Mouse (Mus musculus): Measurements from ENCODE around the gene Mrpl45. TPM values are rescaled to one million over a fixed set of nuclear protein-coding genes. Genes with fewer than 3 reads are reported as not detected.

Gene Mrpl45
- polyA plus RNA-seq, 1 experiment = 103 TPM

DNA sequence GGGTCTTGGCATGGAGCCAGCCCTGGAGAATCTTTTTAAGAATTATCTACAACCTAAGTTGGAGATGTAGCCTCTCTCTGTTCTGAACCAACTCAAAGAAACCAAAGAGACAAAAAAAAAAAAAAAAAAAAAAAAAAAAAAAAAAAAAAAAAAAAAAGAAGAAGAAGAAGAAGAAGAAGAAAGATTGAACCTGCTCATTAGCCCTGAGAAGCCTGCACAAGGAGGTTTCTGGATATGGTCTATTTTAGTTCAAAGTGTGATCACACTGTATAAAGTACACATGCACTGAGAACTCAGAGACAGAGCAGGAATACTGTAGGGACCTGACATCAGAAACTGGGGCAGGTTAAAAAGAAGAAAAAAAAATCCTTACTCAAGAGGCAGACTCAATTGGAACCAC is 27.9 kb upstream of the Mrpl45 start:
- H3K4me1 ChIP-seq (ENCODE audit: control insufficient read depth, insufficient read depth, low read length) = peaks cover 7% of the 10 kb centered on the region
- no peak overlapping the region for H3K4me3 ChIP-seq (ENCODE audit: low read depth, low read length)
- H3K27ac ChIP-seq (ENCODE audit: insufficient read depth, low read length) = peak overlapping the region; percentile 96

GRCm38 (mm10) chr11:97289276-97290230 is 26.0 kb upstream of the Mrpl45 start:
- H3K9me3 ChIP-seq (replicated peaks; ENCODE audit: control insufficient read depth, insufficient read depth, low read length, poor library complexity, severe bottlenecking) = no peaks in the 10 kb centered on the region; the same call in 1 of the 2 replicates
- no peaks in the 10 kb centered on the region for H3K27me3 ChIP-seq (ENCODE audit: control insufficient read depth, insufficient read depth, low read length, poor library complexity, severe bottlenecking)
- peaks cover 7% of the 10 kb centered on the region for H3K4me1 ChIP-seq (ENCODE audit: control insufficient read depth, insufficient read depth, low read length)
- no peak overlapping the region for H3K4me3 ChIP-seq (ENCODE audit: low read depth, low read length)
- peak overlapping the region; percentile 74 for H3K27ac ChIP-seq (ENCODE audit: insufficient read depth, low read length)
- H3K9ac ChIP-seq (ENCODE audit: low read depth, poor library complexity, severe bottlenecking) = peak overlapping the region; percentile 36
- no peaks in the 10 kb centered on the region for H3K36me3 ChIP-seq (ENCODE audit: control insufficient read depth, insufficient read depth, low read length, poor library complexity, severe bottlenecking)
- TF ChIP-seq EP300 (IDR thresholded peaks at IDR 0.05; ENCODE audit: insufficient read depth, low read depth, low read length) = 0 out of 2 replicates have a peak, but pooled peaks have one; percentile 73
- TF ChIP-seq POLR2A (IDR thresholded peaks at IDR 0.05; ENCODE audit: insufficient read depth, low read length) = no peak
- no peak for TF ChIP-seq CTCF (IDR thresholded peaks at IDR 0.05; ENCODE audit: low read depth, low read length)

More for the DNA sequence above, 27.9 kb upstream of the Mrpl45 start:
- H3K36me3 ChIP-seq (ENCODE audit: control insufficient read depth, insufficient read depth, low read length, poor library complexity, severe bottlenecking) = no peaks in the 10 kb centered on the region
- H3K9ac ChIP-seq (ENCODE audit: low read depth, poor library complexity, severe bottlenecking) = peak overlapping the region; percentile 60
- H3K27me3 ChIP-seq (ENCODE audit: control insufficient read depth, insufficient read depth, low read length, poor library complexity, severe bottlenecking) = no peaks in the 10 kb centered on the region
- no peaks in the 10 kb centered on the region for H3K9me3 ChIP-seq (replicated peaks; ENCODE audit: control insufficient read depth, insufficient read depth, low read length, poor library complexity, severe bottlenecking)
- TF ChIP-seq POLR2A (IDR thresholded peaks at IDR 0.05; ENCODE audit: insufficient read depth, low read length) = no peak
- no peak for TF ChIP-seq CTCF (IDR thresholded peaks at IDR 0.05; ENCODE audit: low read depth, low read length)
- TF ChIP-seq EP300 (IDR thresholded peaks at IDR 0.05; ENCODE audit: insufficient read depth, low read depth, low read length) = no peak

DNA sequence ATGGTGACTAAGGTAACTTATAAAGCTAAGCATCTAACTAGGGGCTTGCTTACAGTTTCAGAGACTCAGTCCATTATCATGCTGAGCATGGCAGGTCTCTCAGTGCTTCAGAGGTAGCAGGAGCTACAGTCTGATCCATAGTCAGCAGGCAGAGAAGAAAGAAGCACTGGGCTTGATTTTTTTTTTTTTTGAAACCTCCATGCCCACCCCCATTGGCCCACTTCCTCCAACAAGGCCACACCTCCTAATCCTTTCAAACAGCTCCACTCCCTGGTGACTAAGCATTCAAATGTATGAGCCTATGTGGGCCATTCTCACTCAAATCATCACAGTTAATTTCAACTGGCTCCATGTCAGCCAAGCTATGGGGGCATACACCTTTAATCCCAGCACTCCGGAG is 22.8 kb upstream of the Mrpl45 start:
- Histone ChIP-seq H3K36me3 (ENCODE audit: control insufficient read depth, insufficient read depth, low read length, poor library complexity, severe bottlenecking) (no peaks in the 10 kb centered on the region), H3K4me3 (ENCODE audit: low read depth, low read length) (no peak overlapping the region), H3K27me3 (ENCODE audit: control insufficient read depth, insufficient read depth, low read length, poor library complexity, severe bottlenecking) (no peaks in the 10 kb centered on the region), H3K9ac (ENCODE audit: low read depth, poor library complexity, severe bottlenecking) (no peak overlapping the region), H3K27ac (ENCODE audit: insufficient read depth, low read length) (peak overlapping the region; percentile 77), H3K9me3 (replicated peaks; ENCODE audit: control insufficient read depth, insufficient read depth, low read length, poor library complexity, severe bottlenecking) (no peaks in the 10 kb centered on the region; the same call in 1 of the 2 replicates), H3K4me1 (ENCODE audit: control insufficient read depth, insufficient read depth, low read length) (peaks cover 5% of the 10 kb centered on the region)
- TF ChIP-seq CTCF (IDR thresholded peaks at IDR 0.05; ENCODE audit: low read depth, low read length) = no peak
- TF ChIP-seq EP300 (IDR thresholded peaks at IDR 0.05; ENCODE audit: insufficient read depth, low read depth, low read length) = no peak
- TF ChIP-seq POLR2A (IDR thresholded peaks at IDR 0.05; ENCODE audit: insufficient read depth, low read length) = no peak

DNA sequence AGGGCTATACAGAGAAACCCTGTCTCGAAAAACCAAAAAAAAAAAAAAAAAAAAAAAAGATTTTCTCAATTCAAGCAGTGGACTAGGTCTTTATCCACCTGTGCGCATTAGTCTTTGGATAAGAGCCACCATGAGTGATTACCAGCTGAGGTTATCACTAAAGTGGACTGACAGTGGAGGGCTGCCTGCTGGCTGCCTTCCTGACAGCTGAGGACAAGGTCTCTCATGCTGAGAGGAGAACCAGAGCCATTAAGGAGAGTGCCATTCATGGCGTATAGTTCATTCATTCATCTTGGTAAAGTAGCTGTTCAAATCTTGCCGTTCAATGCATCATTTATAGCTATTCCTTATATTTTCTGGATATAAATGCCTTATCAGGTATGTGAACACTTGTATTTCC is 19.0 kb upstream of the Mrpl45 start:
- H3K4me3 ChIP-seq (ENCODE audit: low read depth, low read length) = no peak overlapping the region
- no peaks in the 10 kb centered on the region for H3K4me1 ChIP-seq (ENCODE audit: control insufficient read depth, insufficient read depth, low read length)
- H3K9me3 ChIP-seq (replicated peaks; ENCODE audit: control insufficient read depth, insufficient read depth, low read length, poor library complexity, severe bottlenecking) = no peaks in the 10 kb centered on the region; the same call in 1 of the 2 replicates
- no peaks in the 10 kb centered on the region for H3K36me3 ChIP-seq (ENCODE audit: control insufficient read depth, insufficient read depth, low read length, poor library complexity, severe bottlenecking)
- H3K27me3 ChIP-seq (ENCODE audit: control insufficient read depth, insufficient read depth, low read length, poor library complexity, severe bottlenecking) = no peaks in the 10 kb centered on the region
- no peak overlapping the region for H3K27ac ChIP-seq (ENCODE audit: insufficient read depth, low read length)
- TF ChIP-seq CTCF (IDR thresholded peaks at IDR 0.05; ENCODE audit: low read depth, low read length) (no peak), EP300 (IDR thresholded peaks at IDR 0.05; ENCODE audit: insufficient read depth, low read depth, low read length) (no peak), POLR2A (IDR thresholded peaks at IDR 0.05; ENCODE audit: insufficient read depth, low read length) (no peak)
- H3K9ac ChIP-seq (ENCODE audit: low read depth, poor library complexity, severe bottlenecking) = no peak overlapping the region

DNA sequence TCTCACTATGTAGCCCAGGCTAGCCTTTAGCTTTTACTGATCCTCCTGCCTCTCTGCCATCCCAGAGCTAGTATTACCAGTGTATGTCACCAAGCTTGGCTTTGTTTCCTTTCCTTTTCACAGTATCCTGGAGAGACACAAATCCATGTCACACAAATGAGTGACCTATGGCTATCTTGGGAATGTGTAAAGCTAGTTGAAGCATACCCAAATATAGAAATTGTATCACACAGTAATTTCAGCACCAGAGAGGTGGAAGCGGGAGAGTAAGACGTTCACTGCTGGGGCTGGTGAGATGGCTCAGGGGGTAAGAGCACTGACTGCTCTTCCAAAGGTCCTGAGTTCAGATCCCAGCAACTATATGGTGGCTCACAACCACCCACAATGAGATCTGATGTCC is 15.6 kb upstream of the Mrpl45 start:
- Histone ChIP-seq H3K4me1 (ENCODE audit: control insufficient read depth, insufficient read depth, low read length) (no peaks in the 10 kb centered on the region), H3K9me3 (replicated peaks; ENCODE audit: control insufficient read depth, insufficient read depth, low read length, poor library complexity, severe bottlenecking) (no peaks in the 10 kb centered on the region), H3K36me3 (ENCODE audit: control insufficient read depth, insufficient read depth, low read length, poor library complexity, severe bottlenecking) (no peaks in the 10 kb centered on the region), H3K4me3 (ENCODE audit: low read depth, low read length) (no peak overlapping the region), H3K27me3 (ENCODE audit: control insufficient read depth, insufficient read depth, low read length, poor library complexity, severe bottlenecking) (no peaks in the 10 kb centered on the region), H3K9ac (ENCODE audit: low read depth, poor library complexity, severe bottlenecking) (no peak overlapping the region), H3K27ac (ENCODE audit: insufficient read depth, low read length) (no peak overlapping the region)
- TF ChIP-seq POLR2A (IDR thresholded peaks at IDR 0.05; ENCODE audit: insufficient read depth, low read length) (no peak), CTCF (IDR thresholded peaks at IDR 0.05; ENCODE audit: low read depth, low read length) (no peak), EP300 (IDR thresholded peaks at IDR 0.05; ENCODE audit: insufficient read depth, low read depth, low read length) (no peak)

DNA sequence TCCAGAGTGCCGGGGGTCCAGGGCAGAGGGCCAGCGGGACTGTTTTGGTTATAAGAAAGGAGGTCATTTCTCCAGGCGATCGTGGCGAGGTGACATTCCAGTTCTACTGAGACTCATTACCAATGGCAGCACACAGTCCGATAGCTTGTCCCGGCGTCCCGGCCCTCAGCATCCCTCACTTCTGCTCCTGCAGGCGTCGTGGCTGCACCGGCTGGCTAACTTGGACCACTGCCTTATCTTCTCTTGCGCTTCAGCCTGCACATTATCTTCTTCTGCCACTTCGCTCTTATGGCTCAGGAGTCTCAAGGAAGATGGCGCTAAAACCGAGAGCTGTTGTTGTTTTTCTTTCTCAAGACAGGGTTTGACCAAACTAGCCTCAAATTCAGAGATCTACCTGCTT is 14.1 kb upstream of the Mrpl45 start:
- no peaks in the 10 kb centered on the region for H3K9me3 ChIP-seq (replicated peaks; ENCODE audit: control insufficient read depth, insufficient read depth, low read length, poor library complexity, severe bottlenecking)
- H3K27me3 ChIP-seq (ENCODE audit: control insufficient read depth, insufficient read depth, low read length, poor library complexity, severe bottlenecking) = no peaks in the 10 kb centered on the region
- H3K27ac ChIP-seq (ENCODE audit: insufficient read depth, low read length) = peak overlapping the region; percentile 89
- TF ChIP-seq EP300 (IDR thresholded peaks at IDR 0.05; ENCODE audit: insufficient read depth, low read depth, low read length) (no peak), CTCF (IDR thresholded peaks at IDR 0.05; ENCODE audit: low read depth, low read length) (no peak), POLR2A (IDR thresholded peaks at IDR 0.05; ENCODE audit: insufficient read depth, low read length) (no peak)
- H3K4me3 ChIP-seq (ENCODE audit: low read depth, low read length) = no peak overlapping the region
- H3K36me3 ChIP-seq (ENCODE audit: control insufficient read depth, insufficient read depth, low read length, poor library complexity, severe bottlenecking) = no peaks in the 10 kb centered on the region
- H3K4me1 ChIP-seq (ENCODE audit: control insufficient read depth, insufficient read depth, low read length) = no peaks in the 10 kb centered on the region
- no peak overlapping the region for H3K9ac ChIP-seq (ENCODE audit: low read depth, poor library complexity, severe bottlenecking)
